ENCODE assay signal across 25 mouse cellular contexts in genomic region chr17:7851527-7851926, GRCm38 (mm10). TPM values are rescaled to one million over a fixed set of nuclear protein-coding genes. Genes with fewer than 3 reads are reported as not detected.
DNase-seq lines count a peak whose midpoint lies in the region; ATAC-seq and TF ChIP-seq lines count a peak whose summit lies in the region.
"Had no signal": no experiment of that assay in that cellular context is flagged by ENCODE, and none has a peak within 500 bp of the region (broad histone marks: within the 10 kb centered on the region; RNA-seq: fewer than 3 reads in every experiment).

No protein-coding gene starts in this region.

- intact Hi-C loops in left cerebral cortex, postnatal 4 days (cut with DNase I), result no loop called here

- peak overlapping the region; percentile 19; the same call in 1 of the 2 replicates for H3K4me2 ChIP-seq in lung, postnatal 0 days (replicated peaks; ENCODE audit: low read depth, low read length)
- H3K4me2 ChIP-seq: embryonic facial prominence, embryonic 12.5 days; embryonic facial prominence, embryonic 15.5 days; forebrain, embryonic 12.5 days; forebrain, embryonic 15.5 days; heart, embryonic 13.5 days; hindbrain, embryonic 12.5 days; hindbrain, embryonic 15.5 days had no signal

- no peak overlapping the region for H3K9ac ChIP-seq in lung, postnatal 0 days (replicated peaks; ENCODE audit: low read depth)
- H3K9ac ChIP-seq: embryonic facial prominence, embryonic 12.5 days; embryonic facial prominence, embryonic 15.5 days; forebrain, embryonic 12.5 days; forebrain, embryonic 15.5 days; heart, embryonic 13.5 days; hindbrain, embryonic 12.5 days; hindbrain, embryonic 15.5 days had no signal

- WGBS in lung, postnatal 0 days, result 39% methylated on average over 6 of the region's 9 CpGs

- H3K27ac ChIP-seq in lung, postnatal 0 days (ENCODE audit: low read length), result 0 out of 2 replicates have a peak overlapping the region, but pooled peaks have one; percentile 5
- H3K27ac ChIP-seq: embryonic facial prominence, embryonic 12.5 days; forebrain, embryonic 12.5 days; forebrain, embryonic 15.5 days; heart, adult 2 months; heart, embryonic 10.5 days; heart, embryonic 13.5 days; hindbrain, embryonic 12.5 days; hindbrain, embryonic 15.5 days had no signal

- no peaks in the 10 kb centered on the region for H3K9me3 ChIP-seq in lung, postnatal 0 days (ENCODE audit: low read length)
- H3K9me3 ChIP-seq: embryonic facial prominence, embryonic 12.5 days; embryonic facial prominence, embryonic 15.5 days; forebrain, embryonic 12.5 days; forebrain, embryonic 15.5 days; heart, embryonic 13.5 days; hindbrain, embryonic 12.5 days; hindbrain, embryonic 15.5 days had no signal

- no peak for TF ChIP-seq CTCF in lung, postnatal 0 days (IDR thresholded peaks at IDR 0.05)

- H3K27me3 ChIP-seq in lung, postnatal 0 days (replicated peaks; ENCODE audit: insufficient read depth, low read length), result no peaks in the 10 kb centered on the region
- H3K27me3 ChIP-seq: embryonic facial prominence, embryonic 12.5 days; embryonic facial prominence, embryonic 15.5 days; forebrain, embryonic 12.5 days; forebrain, embryonic 15.5 days; heart, embryonic 13.5 days; hindbrain, embryonic 12.5 days; hindbrain, embryonic 15.5 days had no signal

- DNase-seq in lung, postnatal 0 days (ENCODE audit: low spot score), result peak; percentile 65
- no peak for DNase-seq in lung, postnatal 10 days
- no peak for DNase-seq in left cerebral cortex, postnatal 4 days
- DNase-seq in left cerebral cortex, adult 8-10 months (ENCODE audit: low spot score in 2 of 2), result no peak
- DNase-seq: adrenal gland, adult 2 months; adrenal gland, postnatal 14 days; cerebellum, adult 11 months; cerebellum, adult 2 months; cerebellum, adult 9-11 months; cerebellum, postnatal 25 days; gastrocnemius, postnatal 25 days; heart, adult 2 months had no signal

- no peak overlapping the region for H3K4me3 ChIP-seq in lung, postnatal 0 days (ENCODE audit: low read depth, low read length)
- H3K4me3 ChIP-seq: embryonic facial prominence, embryonic 12.5 days; embryonic facial prominence, embryonic 15.5 days; forebrain, embryonic 12.5 days; forebrain, embryonic 15.5 days; heart, adult 2 months; heart, embryonic 10.5 days; heart, embryonic 13.5 days; hindbrain, embryonic 12.5 days; hindbrain, embryonic 15.5 days had no signal

- no peaks in the 10 kb centered on the region for H3K36me3 ChIP-seq in lung, postnatal 0 days (ENCODE audit: insufficient read depth, low read length)
- H3K36me3 ChIP-seq: embryonic facial prominence, embryonic 12.5 days; embryonic facial prominence, embryonic 15.5 days; forebrain, embryonic 12.5 days; forebrain, embryonic 15.5 days; heart, embryonic 10.5 days; heart, embryonic 13.5 days; hindbrain, embryonic 12.5 days; hindbrain, embryonic 15.5 days had no signal

- ATAC-seq in lung, postnatal 0 days, result peak; percentile 79
- peak; percentile 41; the same call in 1 of the 2 replicates for ATAC-seq in granulocyte monocyte progenitor cell, adult 5-6 weeks (replicated peaks; ENCODE audit: poor library complexity, severe bottlenecking)
- 0 out of 2 replicates have a peak, but pooled peaks have one; percentile 37 for ATAC-seq in monocyte, adult 5-6 weeks (replicated peaks; ENCODE audit: insufficient number of reproducible peaks, low FRiP score, low TSS enrichment, poor library complexity, severe bottlenecking)
- ATAC-seq: CD4-positive, CD25-positive, alpha-beta regulatory T cell, adult 4 months; forebrain, embryonic 15.5 days had no signal

- TF ChIP-seq EP300 in lung, postnatal 0 days (IDR thresholded peaks at IDR 0.05), result no peak

- H3K4me1 ChIP-seq in lung, postnatal 0 days (ENCODE audit: insufficient read depth, low read depth, low read length), result no peaks in the 10 kb centered on the region
- H3K4me1 ChIP-seq: forebrain, embryonic 15.5 days; heart, embryonic 10.5 days; heart, embryonic 13.5 days; hindbrain, embryonic 12.5 days had no signal

RNA-seq across cellular contexts. Expression of gene Fndc1, which starts 24.4 kb away (rescaled TPM):
- polyA plus RNA-seq in lung, postnatal 0 days (2015; fragmentation: Nextera tagmentation; extraction: Ambion mirVana), result 40.8 and 47.4 TPM in 2 replicates
- not detected in 2 replicates for total RNA-seq in granulocyte monocyte progenitor cell, adult 5-6 weeks (2014; fragmentation: Nextera tagmentation)
- not detected in 2 replicates for total RNA-seq in granulocyte monocyte progenitor cell, adult 5-6 weeks (2017)
- total RNA-seq in monocyte, adult 5-6 weeks (2017), result not detected in 3 replicates
- 10 to 100 TPM in 1 of 2 experiments, 1 to 10 TPM in 1; 8.2 to 10.5 TPM for total RNA-seq in left cerebral cortex, postnatal 4 days (2021)
- total RNA-seq in left cerebral cortex, adult 8-10 months (2022), result 1 to 10 TPM; 3.9 to 6.2 (median 4.9) TPM
- total RNA-seq: common myeloid progenitor, adult 5-6 weeks; hematopoietic stem cell, adult 5-6 weeks had no signal
- polyA plus RNA-seq: CD4-positive, CD25-positive, alpha-beta regulatory T cell, adult 4 months had no signal
